1 mouse cellular context compared by ENCODE assay signal in the genomic region with DNA sequence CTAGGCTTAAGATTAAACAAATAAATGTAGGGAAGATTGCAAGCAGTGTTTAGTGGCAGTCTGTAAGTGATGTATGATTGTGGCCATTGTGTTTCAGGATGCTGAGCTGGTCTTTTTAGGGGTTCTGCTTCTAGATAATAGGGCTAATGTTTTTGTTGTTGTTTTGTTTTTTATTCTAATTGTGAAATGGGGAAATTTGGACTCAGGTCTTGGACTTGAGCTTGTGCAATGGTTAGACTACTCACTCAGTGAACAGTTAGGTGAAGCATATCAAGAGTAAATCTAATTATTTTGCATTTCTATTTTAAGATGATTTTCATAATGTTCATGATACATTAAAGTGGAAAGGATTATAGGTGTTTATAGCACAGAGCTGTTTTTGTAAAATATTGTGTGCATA.
TF ChIP-seq lines count a peak whose summit lies in the region.

No protein-coding gene starts in this region.

TF ChIP-seq in MEL, 35 proteins besides CTCF, POLR2A, EP300 and RAD21:
- no peak for TF ChIP-seq SIN3A (IDR thresholded peaks at IDR 0.05; ENCODE audit: low read length)
- TF ChIP-seq ZC3H11A (IDR thresholded peaks at IDR 0.05; ENCODE audit: low read depth, low read length), result no peak
- no peak for TF ChIP-seq TBP (IDR thresholded peaks at IDR 0.05; ENCODE audit: low read depth, low read length)
- no peak for TF ChIP-seq MAFK (IDR thresholded peaks at IDR 0.05; ENCODE audit: borderline replicate concordance, low read depth, low read length)
- no peak for TF ChIP-seq USF2 (IDR thresholded peaks at IDR 0.05; ENCODE audit: borderline replicate concordance in 1 of 2, insufficient read depth in 1 of 2, low read depth in 1 of 2, low read length in 2 of 2)
- peak; percentile 14; the same call in 1 of the 2 replicates for TF ChIP-seq MYB (IDR thresholded peaks at IDR 0.05; ENCODE audit: low read depth, low read length)
- TF ChIP-seq MAX (IDR thresholded peaks at IDR 0.05; ENCODE audit: low read length), result no peak
